Mouse (Mus musculus) CH12.LX (cell line): ENCODE measurements around the gene Chst11. TPM values are rescaled to one million over a fixed set of nuclear protein-coding genes. Genes with fewer than 3 reads are reported as not detected.

ENCODE experiments used
- DNase-seq: peaks from one replicate; pipeline ENCODE4 v3.0.0-alpha.2; 2013; ENCODE audit errors: extremely low read depth
- H3K27ac ChIP-seq: 2 replicates; pipeline ENCODE4 v1.5.1; 2012; ENCODE audit warnings: low read depth, mild to moderate bottlenecking, control low read depth, moderate library complexity; ENCODE audit not compliant: insufficient read depth
- H3K27me3 ChIP-seq: replicated peaks from 2 replicates; pipeline ENCODE3; 2012; ENCODE audit warnings: inconsistent platforms
- H3K36me3 ChIP-seq, 2 experiments: replicated peaks in 1 of 2; 2 replicates each; pipeline versions ENCODE3 to v1.6.1; 2012; ENCODE audit warnings: inconsistent platforms in 1 of 2, low read length in 1 of 2, mild to moderate bottlenecking in 1 of 2, mixed read lengths in 1 of 2, moderate library complexity in 1 of 2; ENCODE audit not compliant: control insufficient read depth in 1 of 2, insufficient read depth in 1 of 2
- H3K4me1 ChIP-seq, 2 experiments: 2 replicates each; pipeline ENCODE4 v1.6.1; 2012; ENCODE audit warnings: inconsistent platforms in 1 of 2, moderate library complexity in 1 of 2; ENCODE audit not compliant: insufficient read depth in 2 of 2, control insufficient read depth in 1 of 2
- H3K4me2 ChIP-seq: 2 replicates; pipeline ENCODE4 v1.6.1; 2012; ENCODE audit warnings: low read depth, mild to moderate bottlenecking, control low read depth; ENCODE audit not compliant: poor library complexity, insufficient read depth, severe bottlenecking
- H3K4me3 ChIP-seq, 3 experiments: fragments of 150-350 bp in 1 of 3; sonication (generic) in 1 of 3; replicated peaks in 1 of 3; 2 replicates each; pipeline versions ENCODE3 to v1.5.1; 2011 to 2012; ENCODE audit warnings: low read depth in 2 of 3, low read length in 2 of 3, mild to moderate bottlenecking in 2 of 3, moderate library complexity in 2 of 3, control low read depth in 1 of 3, improper control_type of control experiment in 1 of 3, inconsistent platforms in 1 of 3, mixed read lengths in 1 of 3; ENCODE audit not compliant: poor library complexity in 1 of 3
- H3K79me2 ChIP-seq: replicated peaks from 2 replicates; pipeline ENCODE4 v1.6.1; 2012; ENCODE audit warnings: mild to moderate bottlenecking, moderate library complexity; ENCODE audit not compliant: control insufficient read depth, poor library complexity, insufficient read depth, severe bottlenecking; ENCODE audit errors: extremely low read depth
- H3K9ac ChIP-seq: 2 replicates; pipeline ENCODE4 v1.6.1; 2012; ENCODE audit warnings: low read depth, mild to moderate bottlenecking, control low read depth, moderate library complexity; ENCODE audit not compliant: insufficient read depth
- H3K9me3 ChIP-seq: replicated peaks from 2 replicates; pipeline ENCODE3; 2012; ENCODE audit warnings: low read length, inconsistent platforms, mixed read lengths
- BHLHE40 ChIP-seq: IDR thresholded peaks from 2 replicates; pipeline ENCODE4 v1.6.1; 2011; ENCODE audit warnings: mild to moderate bottlenecking, low read depth, low read length, improper control_type of control experiment
- CHD1 ChIP-seq: IDR thresholded peaks from 2 replicates; pipeline ENCODE4 v1.6.1; 2012; ENCODE audit warnings: low read depth, low read length, improper control_type of control experiment, inconsistent platforms
- CHD2 ChIP-seq: IDR thresholded peaks from 2 replicates; pipeline ENCODE4 v1.6.1; 2011; ENCODE audit warnings: low read length, improper control_type of control experiment
- CTCF ChIP-seq, 2 experiments: IDR thresholded peaks in 1 of 2; conservative IDR thresholded peaks in 1 of 2; 2 replicates each; pipeline ENCODE4 v1.5.1; 2011 to 2012; ENCODE audit warnings: low read depth in 2 of 2, low read length in 2 of 2, improper control_type of control experiment in 1 of 2, inconsistent platforms in 1 of 2, mild to moderate bottlenecking in 1 of 2, moderate library complexity in 1 of 2
- E2F4 ChIP-seq: IDR thresholded peaks from 2 replicates; pipeline ENCODE4 v1.6.1; 2011; ENCODE audit warnings: low read depth, low read length, improper control_type of control experiment; ENCODE audit not compliant: insufficient replicate concordance
- EP300 ChIP-seq: IDR thresholded peaks from 2 replicates; pipeline ENCODE4 v1.6.1; 2011; ENCODE audit warnings: low read length, improper control_type of control experiment
- ETS1 ChIP-seq: conservative IDR thresholded peaks from 2 replicates; pipeline ENCODE4 v1.6.1; 2012; ENCODE audit warnings: low read depth, mild to moderate bottlenecking, inconsistent platforms, low read length, improper control_type of control experiment, moderate library complexity
- GABPA ChIP-seq: IDR thresholded peaks from 2 replicates; pipeline ENCODE4 v1.6.1; 2012; ENCODE audit warnings: low read depth, low read length, improper control_type of control experiment, inconsistent platforms; ENCODE audit not compliant: insufficient replicate concordance
- JUN ChIP-seq: IDR thresholded peaks from 2 replicates; pipeline ENCODE4 v1.6.1; 2011; ENCODE audit warnings: low read depth, mild to moderate bottlenecking, low read length, improper control_type of control experiment, moderate library complexity; ENCODE audit not compliant: insufficient read depth
- KAT2A ChIP-seq: IDR thresholded peaks from 2 replicates; pipeline ENCODE4 v1.6.1; 2012; ENCODE audit warnings: low read length, improper control_type of control experiment, inconsistent platforms; ENCODE audit not compliant: insufficient replicate concordance
- MAFK ChIP-seq: IDR thresholded peaks from 2 replicates; pipeline ENCODE4 v1.6.1; 2011; ENCODE audit warnings: low read length, improper control_type of control experiment; ENCODE audit not compliant: insufficient replicate concordance
- MAZ ChIP-seq: IDR thresholded peaks from 2 replicates; pipeline ENCODE4 v1.6.1; 2012; ENCODE audit warnings: low read depth, mild to moderate bottlenecking, inconsistent platforms, low read length, improper control_type of control experiment, moderate library complexity
- MEF2A ChIP-seq: IDR thresholded peaks from 2 replicates; pipeline ENCODE4 v1.6.1; 2014; ENCODE audit warnings: low read depth, mild to moderate bottlenecking, inconsistent platforms, low read length, improper control_type of control experiment, borderline replicate concordance
- MYC ChIP-seq: IDR thresholded peaks from 2 replicates; pipeline ENCODE4 v1.6.1; 2011; ENCODE audit warnings: low read depth, mild to moderate bottlenecking, improper control_type of control experiment, low read length
- NELFE ChIP-seq: IDR thresholded peaks from 2 replicates; pipeline ENCODE4 v1.6.1; 2011; ENCODE audit warnings: low read depth, low read length, improper control_type of control experiment
- PAX5 ChIP-seq: IDR thresholded peaks from 2 replicates; pipeline ENCODE4 v1.6.1; 2012; ENCODE audit warnings: low read length, inconsistent platforms, mixed read lengths
- POLR2AphosphoS2 ChIP-seq: IDR thresholded peaks from 2 replicates; pipeline ENCODE4 v1.6.1; 2011; ENCODE audit warnings: low read depth, low read length, improper control_type of control experiment
- SIN3A ChIP-seq: IDR thresholded peaks from 2 replicates; pipeline ENCODE4 v1.6.1; 2012; ENCODE audit warnings: low read length, improper control_type of control experiment, inconsistent platforms
- USF1 ChIP-seq: IDR thresholded peaks from 2 replicates; pipeline ENCODE4 v1.6.1; 2014; ENCODE audit warnings: low read depth, mild to moderate bottlenecking, inconsistent platforms, low read length, improper control_type of control experiment
- USF2 ChIP-seq: conservative IDR thresholded peaks from 2 replicates; pipeline ENCODE4 v1.6.1; 2011; ENCODE audit warnings: low read depth, low read length, improper control_type of control experiment
- ZC3H11A ChIP-seq: IDR thresholded peaks from 2 replicates; pipeline ENCODE4 v1.6.1; 2012; ENCODE audit warnings: low read depth, mild to moderate bottlenecking, inconsistent platforms, low read length, improper control_type of control experiment
- ZMIZ1 ChIP-seq: IDR thresholded peaks from 2 replicates; pipeline ENCODE4 v1.6.1; 2012; ENCODE audit warnings: low read depth, mild to moderate bottlenecking, inconsistent platforms, low read length, improper control_type of control experiment
- dilution Hi-C: fragments of 300-500 bp; cut with MboI; formaldehyde crosslinking; loops from 2 replicates; pipeline ENCODE4 v1.14.3; 2020; ENCODE audit warnings: low sequenced_read_pairs; ENCODE audit not compliant: extremely low pct_unique_long_range_greater_than_20kb, extremely low pct_ligation_motif_present
- in situ Hi-C: fragments of 300-500 bp; cut with MboI; formaldehyde crosslinking; loops from 3 replicates; pipeline ENCODE4 v1.14.3; 2019; ENCODE audit warnings: low sequenced_read_pairs, low pct_ligation_motif_present, low pct_unique_long_range_greater_than_20kb, mixed read lengths
- polyA plus RNA-seq: library from polyadenylated mRNA; unstranded; fragments of >175 nt; gene quantifications from 2 replicates; pipeline ENCODE4 v1.2.1, GENCODE M21; 2012; ENCODE audit warnings: low read depth; ENCODE audit not compliant: insufficient read length
- total RNA-seq, 2 experiments: library from RNA; depleted of rRNA; stranded (reverse); fragments of 300-350 nt in 1 of 2; fragments of >200 nt in 1 of 2; gene quantifications; 2 replicates each; pipeline ENCODE4 v1.2.3; 2012 to 2014

Chst11 gene
- total and polyA plus RNA-seq, 3 experiments = 3.6 to 5.3 (median 4.5) TPM

- Histone ChIP-seq H3K79me2 (no peaks in the 10 kb centered on the region), H3K27me3 (no peaks in the 10 kb centered on the region), H3K9me3 (no peaks in the 10 kb centered on the region), H3K9ac (no peak overlapping the region), H3K36me3 (peaks cover 0 to 4% of the 10 kb centered on the region in 2 experiments), H3K4me3 (no peak overlapping the region), H3K4me1 (peaks cover 10 to 22% of the 10 kb centered on the region in 2 experiments), H3K27ac (no peak overlapping the region), H3K4me2 (no peak overlapping the region)
- TF ChIP-seq NELFE (no peak), POLR2AphosphoS2 (no peak), MAZ (no peak), CHD1 (no peak), EP300 (no peak), MYC (0 out of 2 replicates have a peak, but pooled peaks have one; percentile 31), MEF2A (no peak), JUN (no peak), E2F4 (no peak), BHLHE40 (peak; percentile 82), ZC3H11A (no peak), KAT2A (no peak), ZMIZ1 (no peak)
- dilution Hi-C loops = no loop called here
- peak; percentile 50 for DNase-seq
- in situ Hi-C loops = no loop called here
Measured at GRCm38 (mm10) chr10:83068466-83068865, 83.2 kb downstream of the Chst11 start.

- no peak for TF ChIP-seq CHD2
- TF ChIP-seq SIN3A = no peak
- TF ChIP-seq USF2 = no peak
- TF ChIP-seq USF1 = no peak
- TF ChIP-seq PAX5 = no peak
- TF ChIP-seq EP300 = no peak
- TF ChIP-seq ETS1 = no peak
- no peak for TF ChIP-seq GABPA
- no peak for TF ChIP-seq CTCF (conservative IDR thresholded peaks at IDR 0.05 in 1 of 2, IDR thresholded peaks at IDR 0.05 in 1 of 2; ENCODE audit: low read depth in 2 of 2, low read length in 2 of 2)
- TF ChIP-seq MAFK = no peak
- H3K36me3 ChIP-seq = peaks cover 0 to 4% of the 10 kb centered on the region in 2 experiments
- H3K9ac ChIP-seq = no peak overlapping the region
- H3K4me1 ChIP-seq = peaks cover 10 to 22% of the 10 kb centered on the region in 2 experiments
- no peak overlapping the region for H3K4me2 ChIP-seq
- no peaks in the 10 kb centered on the region for H3K79me2 ChIP-seq
- no peak overlapping the region for H3K4me3 ChIP-seq
- in situ Hi-C loops (no loop called here), dilution Hi-C loops (no loop called here)
- H3K27ac ChIP-seq = no peak overlapping the region
- no peak for DNase-seq
- no peaks in the 10 kb centered on the region for H3K27me3 ChIP-seq
- H3K9me3 ChIP-seq = no peaks in the 10 kb centered on the region
Measured at GRCm38 (mm10) chr10:83069791-83070190, 84.5 kb downstream of the Chst11 start.
